14 mouse cellular contexts compared by ENCODE assay signal in the genomic region with DNA sequence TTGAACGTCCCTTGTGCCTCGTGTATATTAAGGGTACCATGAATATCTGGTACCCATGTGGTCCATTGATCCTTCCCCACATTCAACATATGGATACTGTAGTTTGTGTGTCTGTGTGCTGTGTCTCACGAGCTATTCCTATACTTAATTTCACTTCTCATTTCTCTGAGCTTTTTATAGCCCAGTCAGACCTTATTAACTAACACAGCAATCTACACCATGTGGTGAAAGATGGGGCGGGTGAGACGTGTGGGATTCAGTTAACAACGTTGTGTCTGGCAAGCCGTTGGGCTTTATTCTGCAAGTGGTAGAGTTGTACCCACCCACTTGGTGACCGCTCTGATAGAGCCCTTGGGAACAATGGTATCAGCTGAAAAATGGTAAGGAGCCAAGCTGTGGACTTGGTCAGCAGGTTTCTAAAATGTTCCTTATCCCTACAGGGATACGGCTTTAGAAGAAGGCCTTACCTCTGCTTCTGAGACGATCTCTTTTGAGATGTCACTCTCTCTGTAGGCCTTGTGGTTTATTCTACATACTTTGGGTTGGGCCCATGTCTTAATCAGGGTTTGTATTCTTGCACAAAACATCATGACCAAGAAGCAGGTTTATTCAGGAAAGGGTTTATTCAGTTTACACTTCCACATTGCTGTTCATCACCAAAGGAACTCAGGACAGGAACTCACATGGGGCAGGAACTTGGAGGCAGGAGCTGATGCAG.
"Had no signal": no experiment of that assay in that cellular context is flagged by ENCODE, and none has a peak within 500 bp of the region (broad histone marks: within the 10 kb centered on the region; RNA-seq: fewer than 3 reads in every experiment).

No protein-coding gene starts in this region.

- H3K9me3 ChIP-seq: kidney, embryonic 15.5 days; limb, embryonic 10.5 days; liver, embryonic 15.5 days; midbrain, embryonic 10.5 days; neural tube, embryonic 12.5 days had no signal

- H3K36me3 ChIP-seq: kidney, embryonic 15.5 days; limb, embryonic 10.5 days; liver, embryonic 15.5 days; midbrain, embryonic 10.5 days; neural tube, embryonic 12.5 days had no signal

- DNase-seq: kidney, adult 2 months; kidney, postnatal 14 days; lung, adult 2 months; midbrain, embryonic 14.5 days; right cerebral cortex, postnatal 14 days; thymus, postnatal 4 days had no signal

- H3K27me3 ChIP-seq: kidney, embryonic 15.5 days; liver, embryonic 15.5 days; neural tube, embryonic 12.5 days had no signal

- H3K4me1 ChIP-seq: kidney, embryonic 15.5 days; limb, embryonic 10.5 days; liver, embryonic 15.5 days; midbrain, embryonic 10.5 days; neural tube, embryonic 12.5 days had no signal

- ATAC-seq: intestine, embryonic 16.5 days had no signal

- H3K27ac ChIP-seq: kidney, embryonic 15.5 days; left cerebral cortex, adult 2 months; limb, embryonic 10.5 days; liver, embryonic 15.5 days; midbrain, embryonic 10.5 days; neural tube, embryonic 12.5 days; stomach, postnatal 0 days had no signal

- H3K4me3 ChIP-seq: kidney, embryonic 15.5 days; left cerebral cortex, adult 2 months; limb, embryonic 10.5 days; liver, embryonic 15.5 days; midbrain, embryonic 10.5 days; neural tube, embryonic 12.5 days had no signal
